Mouse (Mus musculus): Measurements from ENCODE around the gene Tmx2.

DNA sequence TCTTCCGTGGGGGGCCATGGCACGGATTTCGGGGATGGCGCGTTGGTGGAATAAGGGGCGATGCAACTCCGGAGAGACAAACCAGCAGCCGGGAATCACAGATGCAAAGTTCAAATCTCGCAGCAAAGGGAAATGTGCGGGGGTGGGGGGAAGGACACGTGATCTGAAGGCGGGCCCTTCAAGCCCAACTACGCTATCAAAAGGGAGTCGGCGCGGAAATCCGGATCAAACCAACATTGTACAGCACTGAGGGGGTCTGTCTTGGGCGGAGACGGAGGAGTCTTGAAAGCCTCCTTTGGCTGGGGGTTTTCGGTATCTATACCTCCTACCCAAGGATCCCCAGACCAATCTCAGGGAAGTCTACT is 8.4 kb downstream of the Tmx2 start, which contains the start of gene Selenoh:
- TF ChIP-seq POLR2A (IDR thresholded peaks at IDR 0.05; ENCODE audit: control insufficient read depth, low read depth, low read length) = no peak; the same call in 1 of the 2 replicates
- TF ChIP-seq CTCF (IDR thresholded peaks at IDR 0.05; ENCODE audit: control insufficient read depth, insufficient read depth, insufficient replicate concordance, low read depth, low read length) = no peak

Measured in testis, adult 2 months (tissue).